Mouse (Mus musculus): ENCODE measurements around the gene Wfdc3.
A peak's percentile ranks its signal among the peaks of the same experiment; 100 is the strongest.

The Wfdc3 gene

DNA sequence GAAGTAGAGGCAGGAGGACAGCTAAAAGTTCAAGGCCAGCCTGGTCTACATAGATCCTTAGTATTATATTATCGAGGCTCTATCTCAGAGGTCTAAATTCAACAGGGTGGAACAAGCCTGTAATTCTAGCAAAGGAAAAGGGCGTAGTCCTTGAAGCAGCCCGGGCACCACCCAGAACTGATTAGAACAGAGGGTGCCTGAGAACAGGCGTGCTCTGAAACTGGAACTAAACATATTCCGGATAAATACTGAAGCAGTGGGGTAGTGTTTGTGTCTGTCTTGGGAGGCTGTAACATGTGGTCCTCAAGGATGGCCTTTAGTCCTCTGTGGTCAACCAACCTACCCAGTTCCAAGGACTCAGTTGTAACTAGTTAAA lies 28.2 kb upstream of the Wfdc3 start:
- DNase-seq, result no peak

DNA sequence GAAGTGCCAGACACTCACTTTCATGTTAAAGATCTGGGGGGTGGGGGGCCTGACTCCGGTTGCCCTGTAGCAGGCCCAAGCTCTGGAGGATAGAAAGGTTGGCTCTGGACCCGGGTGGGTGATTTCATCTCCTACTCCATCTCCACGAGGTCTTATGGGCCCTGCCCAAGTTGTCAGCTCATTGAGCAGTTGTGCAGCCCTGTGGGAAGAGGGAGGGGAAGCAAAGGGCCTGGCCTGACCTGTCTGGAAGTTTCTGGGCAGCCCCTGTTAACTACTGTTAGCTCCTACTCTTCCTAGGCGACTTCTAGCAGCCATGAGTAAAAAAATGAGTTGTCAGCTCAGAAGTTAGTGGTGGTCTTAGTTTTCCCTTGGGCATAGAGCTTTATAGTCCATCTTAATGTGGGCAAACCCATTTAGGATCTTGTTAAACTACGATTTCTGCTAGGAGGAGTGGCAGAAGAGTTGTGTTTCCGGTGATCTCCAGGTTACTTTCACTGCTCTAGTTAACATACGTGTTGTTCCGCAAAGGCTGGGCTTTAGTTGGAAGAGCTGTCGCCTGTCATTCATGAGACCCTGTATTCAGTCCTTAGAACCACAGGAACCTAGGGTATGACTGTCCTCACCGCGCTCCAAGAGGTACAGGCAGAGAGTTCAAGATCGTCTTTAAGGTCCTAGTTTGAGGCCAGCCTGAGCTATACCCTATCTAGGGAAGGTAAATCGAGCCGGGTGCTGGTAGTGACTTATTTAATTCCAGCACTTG lies 27.7 kb upstream of the Wfdc3 start:
- DNase-seq, result no peak

DNA sequence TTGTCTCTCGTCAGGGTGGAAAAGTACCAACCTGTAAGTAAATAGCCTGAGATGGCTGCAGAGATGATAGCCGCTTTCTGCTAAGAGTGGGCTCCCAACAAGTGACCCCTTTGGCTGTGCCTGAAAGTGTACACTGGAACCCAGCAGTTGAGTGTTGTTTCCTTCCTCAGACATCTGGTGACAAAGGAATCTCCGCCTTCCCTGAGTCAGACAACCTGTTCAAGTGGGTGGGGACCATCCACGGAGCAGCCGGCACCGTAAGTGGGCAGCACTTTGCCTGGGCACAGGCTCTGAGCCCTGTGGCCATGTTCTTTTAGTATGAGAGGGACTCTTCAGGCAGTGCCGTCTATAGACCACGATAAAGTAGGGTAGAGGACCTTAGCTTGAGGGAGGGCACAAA lies 25.4 kb upstream of the Wfdc3 start:
- no peak for DNase-seq

DNA sequence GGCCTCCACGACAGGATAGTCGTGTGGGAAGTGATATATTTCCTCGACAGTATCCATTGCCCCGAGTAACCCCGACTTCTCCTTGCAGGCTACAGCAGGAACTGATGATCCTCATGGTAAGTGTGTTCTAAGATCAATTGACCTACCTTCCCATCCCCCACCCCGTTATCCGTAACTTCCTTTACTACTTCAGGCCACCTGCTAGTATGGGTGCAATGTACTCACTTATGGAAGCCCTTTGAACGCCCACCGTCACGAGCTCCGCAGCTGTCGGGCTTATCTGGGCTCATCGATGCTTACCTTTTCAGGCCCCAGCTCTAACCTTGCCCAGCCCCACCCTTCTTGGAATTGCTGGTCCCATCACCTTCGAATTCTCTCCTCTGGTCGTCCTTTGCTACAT lies 24.5 kb upstream of the Wfdc3 start:
- no peak for DNase-seq

DNA sequence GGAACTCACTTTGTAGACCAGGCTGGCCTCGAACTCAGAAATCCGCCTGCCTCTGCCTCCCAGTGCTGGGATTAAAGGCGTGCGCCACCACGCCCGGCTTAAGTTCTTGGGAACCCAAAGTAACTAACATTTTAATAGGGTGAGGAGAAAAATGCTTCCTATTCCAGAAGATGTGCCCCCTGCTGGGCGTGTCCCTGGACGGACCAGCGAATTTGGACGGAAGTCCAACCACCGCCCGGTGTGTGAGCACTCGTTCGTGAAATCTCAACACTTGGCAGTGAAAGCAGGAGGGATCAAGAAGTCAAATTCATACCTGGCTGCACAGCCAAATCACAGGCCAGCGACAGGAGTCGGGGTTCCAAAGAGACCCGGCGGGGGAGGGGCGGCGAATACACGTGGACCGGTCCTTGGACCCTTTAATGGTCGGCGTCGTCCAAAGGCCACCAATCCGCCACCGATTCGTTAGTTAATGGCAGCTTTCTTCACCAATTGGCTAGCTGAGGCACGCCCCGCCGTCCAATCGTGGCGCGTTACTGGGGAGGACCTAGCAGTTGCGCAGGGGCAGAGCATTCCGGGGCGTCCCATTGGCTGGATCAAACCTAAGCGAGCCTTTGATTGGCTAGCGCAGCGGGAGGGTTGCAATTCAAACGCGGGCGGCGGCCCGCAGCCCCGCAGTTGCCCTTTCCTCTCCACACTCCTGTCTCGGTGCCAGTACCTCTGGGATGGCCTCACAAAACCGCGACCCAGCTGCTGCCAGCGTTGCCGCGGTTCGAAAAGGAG lies 23.7 kb upstream of the Wfdc3 start, which contains the start of gene Ube2c:
Gene Ube2c (plus strand): TSS at position 641 of the 780 bp plus-strand sequence.
- peak; percentile 99 for DNase-seq

DNA sequence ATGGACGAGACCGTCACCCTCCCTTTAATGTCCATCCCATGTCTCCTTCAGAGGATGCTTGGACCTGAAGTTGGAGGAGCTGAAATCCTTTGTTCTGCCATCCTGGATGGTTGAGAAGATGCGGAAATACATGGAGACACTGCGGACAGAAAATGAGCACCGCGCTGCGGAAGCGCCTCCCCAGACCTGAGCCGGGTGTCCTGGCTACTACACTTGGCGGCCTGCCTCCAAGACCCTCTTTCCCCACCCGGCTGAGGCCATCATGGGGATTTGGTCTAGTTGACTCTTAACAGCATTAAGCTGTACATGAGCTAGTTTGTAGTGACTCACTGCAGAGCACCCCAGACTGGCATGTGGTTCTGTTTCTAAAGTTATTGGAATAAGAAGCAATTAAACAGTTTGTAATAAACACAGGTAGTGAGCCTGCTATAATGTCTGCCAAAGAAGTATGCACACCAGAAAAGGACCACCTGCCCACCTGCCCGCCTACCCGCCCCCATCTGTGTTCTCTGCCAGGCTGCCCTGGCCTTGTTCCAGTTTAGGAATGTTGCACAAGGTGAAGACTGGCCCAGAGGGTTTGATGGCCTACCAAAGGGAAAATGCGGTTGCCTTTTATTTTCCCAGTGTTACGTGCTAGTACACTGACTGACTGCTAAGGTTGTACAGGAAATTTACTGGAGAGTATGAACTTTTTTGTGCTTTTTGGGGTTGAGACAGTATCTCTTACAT lies 22.2 kb upstream of the Wfdc3 start:
- no peak for DNase-seq

DNA sequence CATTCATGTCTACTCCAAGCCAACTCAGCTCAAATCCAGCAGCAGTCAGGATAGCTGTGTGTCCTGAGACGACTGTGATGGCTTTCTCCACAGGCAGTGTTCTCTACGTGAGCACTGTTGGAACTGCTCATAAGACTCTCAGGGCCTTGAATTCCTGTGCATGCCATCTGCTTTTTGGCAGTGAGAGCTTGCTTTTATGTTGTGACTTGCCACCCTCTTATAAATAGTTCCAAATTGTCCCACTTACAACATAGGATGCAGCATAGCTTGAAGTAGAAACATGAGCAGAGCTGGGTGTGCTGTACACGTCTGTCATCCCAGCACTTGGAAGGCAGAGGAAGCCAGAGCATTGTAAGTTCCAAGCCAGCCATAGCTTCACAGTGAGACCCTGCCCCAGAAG lies 20.1 kb upstream of the Wfdc3 start:
- DNase-seq, result no peak

DNA sequence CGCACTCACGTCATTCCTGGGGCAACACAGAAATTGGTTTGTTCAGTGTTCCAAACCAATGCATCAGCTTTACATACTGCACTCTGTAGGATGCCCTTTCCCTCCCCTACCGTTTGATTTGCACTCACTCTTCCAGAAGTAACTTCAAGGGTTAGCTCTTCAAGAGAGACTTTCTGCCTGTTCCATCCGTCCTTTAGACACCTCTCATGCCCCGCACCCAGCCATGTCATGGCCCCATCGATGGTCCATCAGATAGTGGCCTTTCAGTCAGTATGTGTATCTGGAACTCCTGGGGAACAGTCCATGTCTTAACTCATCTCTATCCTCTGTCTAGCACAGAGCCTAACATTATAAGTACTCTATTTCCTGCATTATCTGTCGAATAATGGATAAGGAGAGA lies 16.9 kb upstream of the Wfdc3 start:
- DNase-seq, result no peak

DNA sequence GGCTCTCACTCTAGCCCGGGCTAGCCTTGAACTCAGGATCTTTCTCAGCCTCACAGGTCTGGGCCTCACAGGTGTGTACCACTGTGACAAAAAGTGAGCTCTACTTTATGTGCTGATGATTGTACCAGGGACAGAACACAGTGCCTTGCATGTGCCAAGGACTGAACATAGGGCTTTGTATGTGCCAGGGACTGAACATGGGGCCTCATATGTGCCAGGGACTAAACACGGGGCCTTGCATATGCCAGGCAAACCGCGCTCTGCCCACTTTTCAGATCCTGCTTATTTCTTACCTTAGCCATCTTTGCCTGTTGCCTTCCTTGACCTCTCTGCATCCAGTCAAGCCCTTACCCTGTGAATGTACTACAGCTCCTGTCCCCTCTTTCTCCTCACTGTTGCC lies 16.2 kb upstream of the Wfdc3 start:
- DNase-seq, result no peak

DNA sequence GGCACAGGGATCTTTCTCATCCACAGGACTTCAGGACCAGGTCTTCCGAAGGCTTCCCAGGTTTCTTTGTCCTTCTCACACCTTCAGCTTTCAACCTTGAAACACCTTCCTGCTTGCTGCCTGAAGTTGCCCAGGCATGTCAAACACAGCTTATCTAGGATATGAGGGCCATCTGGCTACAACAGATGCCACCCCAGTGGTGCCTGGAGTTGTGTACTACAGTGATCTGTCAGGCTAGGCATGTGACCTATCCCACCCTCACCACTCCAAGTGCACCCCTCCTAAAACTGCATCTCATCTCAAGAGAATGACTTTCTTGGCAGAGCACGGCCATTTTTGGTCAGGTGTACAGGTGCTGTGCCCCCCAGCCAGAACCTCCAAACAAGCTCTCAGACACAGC lies 15.8 kb upstream of the Wfdc3 start:
- no peak for DNase-seq

DNA sequence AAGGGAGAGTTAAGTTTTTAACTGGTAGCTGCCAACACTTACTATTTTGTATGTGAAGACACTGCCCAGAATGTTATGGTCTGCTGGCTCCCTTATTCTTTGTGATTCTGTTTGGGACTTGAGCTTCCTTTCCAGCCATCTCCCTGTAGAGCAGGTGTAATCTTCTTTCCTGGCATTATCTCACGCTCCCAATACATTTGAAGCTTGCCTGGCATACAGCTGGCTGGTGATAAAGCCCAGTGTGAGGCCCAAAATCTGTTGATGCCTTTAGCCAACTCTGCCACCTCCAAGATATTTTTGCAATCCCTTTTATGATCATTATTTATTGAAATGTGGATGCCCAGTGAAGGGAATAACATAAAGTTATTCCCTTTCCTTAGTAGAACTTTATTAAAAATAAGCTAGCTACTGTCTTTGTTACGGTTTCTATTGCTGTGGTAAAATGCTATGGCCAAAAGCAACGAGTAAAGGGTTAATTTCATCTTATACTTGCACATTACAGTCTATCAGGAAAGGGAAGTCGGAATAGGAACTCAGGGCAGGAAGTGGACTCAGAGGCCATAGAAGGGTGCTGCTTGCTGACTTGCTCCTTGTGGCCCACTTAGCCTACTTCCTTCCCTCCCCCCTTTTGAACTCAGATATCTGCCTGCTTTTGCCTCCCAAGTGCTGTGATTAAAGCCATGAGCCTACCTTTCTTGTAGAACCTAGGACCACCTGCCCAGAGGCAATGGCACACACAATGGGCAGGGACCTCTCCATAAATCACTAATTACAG lies 14.5 kb upstream of the Wfdc3 start:
- DNase-seq, result no peak

DNA sequence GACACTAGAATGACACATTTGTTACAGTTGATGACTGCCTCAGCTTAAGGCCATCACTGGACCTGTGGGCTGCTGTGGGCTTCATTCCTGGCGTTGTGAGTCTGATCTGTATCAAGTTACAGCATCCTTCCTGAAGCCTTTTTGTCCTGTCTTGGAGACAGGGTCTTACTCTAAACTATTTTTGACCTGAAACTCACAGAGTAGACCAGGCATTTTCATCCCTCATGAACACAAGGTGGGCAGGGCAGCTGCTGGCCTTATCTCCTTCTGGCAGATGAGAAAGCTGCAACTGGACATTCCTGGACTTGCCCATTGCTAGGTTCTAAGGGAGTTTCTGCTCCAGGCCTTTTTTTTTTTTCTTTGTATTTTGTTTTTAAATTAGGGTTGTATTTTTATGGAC lies 13.0 kb upstream of the Wfdc3 start:
- DNase-seq, result no peak

DNA sequence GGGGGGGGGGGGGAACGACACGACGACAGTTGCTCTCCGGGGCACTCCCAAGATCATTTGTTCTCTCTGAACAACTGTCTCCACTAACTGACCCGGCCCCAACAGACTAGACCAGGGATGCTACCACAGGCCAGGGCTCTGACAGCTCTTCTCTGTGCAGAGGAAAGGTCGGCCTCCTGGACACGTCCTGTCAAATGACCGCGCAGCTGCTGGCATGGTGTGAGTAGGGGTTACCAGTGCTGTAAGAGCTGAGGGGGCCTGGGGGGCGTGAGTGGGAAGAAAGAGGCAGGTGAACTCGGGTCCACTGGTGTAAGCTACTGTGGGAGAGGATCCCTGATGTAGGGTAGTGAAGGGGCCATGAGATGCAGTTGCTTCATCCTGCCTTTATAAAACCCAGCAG lies 12.1 kb upstream of the Wfdc3 start:
- no peak for DNase-seq

DNA sequence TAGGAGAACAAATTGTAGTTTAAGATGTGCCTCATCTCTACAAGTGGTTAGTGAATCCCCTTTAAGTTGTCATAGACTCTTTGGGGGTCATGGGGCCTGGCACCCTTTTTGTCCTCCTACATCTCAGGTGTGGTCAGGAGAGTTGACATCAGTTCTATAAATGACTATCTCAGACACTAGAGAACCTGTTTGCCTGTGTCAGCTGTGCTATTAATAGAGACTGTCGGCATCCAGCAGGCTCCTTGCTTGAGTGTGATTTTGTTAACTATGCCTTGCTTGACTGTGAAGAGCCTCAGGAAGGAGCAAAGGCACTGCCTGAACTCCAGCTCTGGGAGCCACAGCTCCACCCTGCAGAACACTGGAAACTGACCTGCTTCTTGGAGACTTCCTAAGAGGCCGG lies 9.1 kb upstream of the Wfdc3 start:
- no peak for DNase-seq

DNA sequence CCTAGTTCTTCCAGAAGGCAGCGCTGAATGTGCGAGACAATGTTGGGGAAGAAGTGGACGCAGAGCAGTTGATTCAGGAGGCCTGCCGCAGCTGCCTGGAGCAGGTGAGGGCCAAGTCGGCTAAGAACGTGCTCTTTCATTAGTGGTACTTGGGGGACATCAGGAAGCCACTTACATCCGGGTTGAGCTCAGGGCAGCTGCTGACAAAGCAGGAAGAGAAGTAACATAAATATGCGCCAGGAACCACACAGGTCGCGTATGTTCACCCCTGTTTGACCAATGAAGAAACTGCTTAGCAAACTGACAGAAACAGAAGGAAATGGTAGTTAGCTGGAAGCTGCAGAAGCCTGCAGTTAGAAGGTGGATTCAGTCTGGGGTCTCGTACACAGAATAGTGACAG lies 8.4 kb upstream of the Wfdc3 start:
- no peak for DNase-seq

DNA sequence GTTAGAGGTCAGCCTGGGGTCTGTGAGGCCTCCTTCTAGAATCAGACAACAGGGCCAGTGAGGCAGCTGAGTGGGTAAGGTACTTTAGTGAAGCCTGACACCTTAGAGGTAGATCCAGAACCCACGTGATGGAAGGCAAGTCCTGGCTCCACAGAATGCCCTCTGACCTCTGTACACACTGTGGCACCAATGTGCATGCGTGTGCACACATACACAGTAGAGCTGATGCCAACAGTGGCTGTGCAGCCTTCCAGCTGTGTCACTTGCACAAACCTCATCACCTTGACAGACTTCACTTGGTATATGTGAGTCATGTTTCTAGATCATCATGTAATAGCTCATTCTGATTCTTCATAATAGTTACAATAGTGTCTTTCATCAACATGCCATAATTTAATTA lies 6.7 kb upstream of the Wfdc3 start:
- no peak for DNase-seq

DNA sequence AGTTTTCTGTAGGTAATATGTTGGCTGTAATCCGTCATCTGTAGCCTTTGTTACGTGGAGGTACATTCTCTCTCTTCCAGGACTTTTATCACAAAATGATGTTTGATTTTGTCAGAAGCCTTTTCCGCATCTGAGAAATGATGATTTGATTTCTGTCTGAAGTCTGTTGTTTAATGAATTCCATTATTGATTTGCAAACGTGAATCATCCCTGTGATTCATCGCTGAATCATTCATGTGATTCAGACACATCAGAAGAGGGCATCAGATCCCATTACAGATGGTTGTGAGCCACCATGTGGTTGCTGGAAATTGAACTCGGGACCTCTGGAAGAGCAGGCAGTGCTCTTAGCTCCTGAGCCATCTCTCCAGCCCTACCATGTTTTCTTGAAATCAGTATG lies 3.3 kb upstream of the Wfdc3 start:
- DNase-seq, result no peak

DNA sequence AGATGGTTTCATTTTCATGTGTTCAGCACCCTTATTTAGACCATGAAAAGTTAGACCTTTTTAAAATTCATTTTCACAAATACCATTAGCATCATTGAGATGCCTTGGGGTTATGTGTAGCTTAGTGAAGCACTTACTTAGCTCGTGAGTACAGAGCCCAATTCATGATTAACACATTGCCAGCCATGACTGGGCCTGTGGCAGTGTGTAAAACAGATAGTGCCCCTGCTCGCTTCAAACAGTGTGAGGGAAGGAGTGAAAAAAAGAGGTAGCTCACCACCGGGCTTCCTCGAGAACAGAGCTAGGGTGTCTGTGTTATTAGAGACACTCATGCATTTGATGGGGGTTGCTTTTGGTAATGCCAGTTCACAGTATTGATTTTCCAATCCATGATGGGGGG lies 2.5 kb upstream of the Wfdc3 start:
- no peak for DNase-seq

DNA sequence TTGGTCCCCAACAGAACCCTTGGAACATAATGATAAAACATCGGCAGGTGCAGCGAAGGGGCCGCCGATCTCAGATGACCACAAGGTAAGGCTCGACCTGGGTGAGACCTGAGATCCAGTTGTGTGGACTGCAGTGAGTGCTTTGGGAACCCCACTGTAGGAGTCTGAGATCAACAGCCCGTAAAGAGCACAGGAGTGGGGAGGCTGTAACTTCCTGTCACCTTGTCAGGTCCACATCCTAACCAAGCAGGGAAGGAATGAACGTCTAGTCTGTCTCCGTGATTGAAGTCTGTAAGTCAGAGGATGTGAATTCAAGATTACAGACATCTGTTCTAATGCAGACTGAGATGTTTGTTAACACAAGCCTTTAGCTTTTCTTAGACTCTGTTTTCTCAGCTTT lies 962 bp upstream of the Wfdc3 start:
- DNase-seq, result no peak

DNA sequence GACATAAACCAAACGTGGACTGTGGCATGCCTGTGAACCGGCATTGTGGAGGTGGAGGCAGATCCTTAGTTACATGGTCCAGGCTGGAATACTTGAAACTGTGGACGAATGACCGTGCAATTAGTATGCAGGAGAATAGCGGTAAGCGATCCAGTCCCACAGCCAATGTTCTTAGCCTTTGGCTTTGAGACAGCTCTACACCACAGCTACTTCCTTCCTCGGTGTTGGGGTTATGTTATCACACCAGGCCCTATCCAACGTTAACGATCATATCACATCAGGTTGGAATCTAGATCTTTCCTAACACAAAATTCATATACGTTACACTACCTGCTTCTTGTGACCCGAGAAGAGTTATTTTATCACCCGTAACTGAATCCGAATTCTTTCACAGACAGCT lies 744 bp downstream of the Wfdc3 start:
- no peak for DNase-seq

DNA sequence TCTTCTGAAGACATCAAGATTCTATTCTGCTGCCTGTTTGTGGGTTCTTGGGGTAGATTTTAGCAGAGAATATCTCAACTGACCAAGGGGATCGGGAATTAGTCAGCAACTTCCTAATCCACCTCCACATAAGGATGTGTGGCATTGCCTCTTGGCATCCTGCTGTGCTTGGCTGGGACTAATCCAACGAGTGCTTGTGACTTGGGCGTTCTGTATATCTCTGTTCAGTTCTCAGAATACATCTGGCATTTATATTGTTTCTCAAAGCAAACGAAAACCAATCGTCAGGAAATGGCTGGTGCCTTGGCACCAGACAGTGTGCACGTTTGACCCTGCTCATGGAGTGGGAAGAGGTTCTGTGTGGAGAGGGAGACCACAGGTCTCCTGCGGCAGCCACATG lies 5.9 kb downstream of the Wfdc3 start:
- no peak for DNase-seq

DNA sequence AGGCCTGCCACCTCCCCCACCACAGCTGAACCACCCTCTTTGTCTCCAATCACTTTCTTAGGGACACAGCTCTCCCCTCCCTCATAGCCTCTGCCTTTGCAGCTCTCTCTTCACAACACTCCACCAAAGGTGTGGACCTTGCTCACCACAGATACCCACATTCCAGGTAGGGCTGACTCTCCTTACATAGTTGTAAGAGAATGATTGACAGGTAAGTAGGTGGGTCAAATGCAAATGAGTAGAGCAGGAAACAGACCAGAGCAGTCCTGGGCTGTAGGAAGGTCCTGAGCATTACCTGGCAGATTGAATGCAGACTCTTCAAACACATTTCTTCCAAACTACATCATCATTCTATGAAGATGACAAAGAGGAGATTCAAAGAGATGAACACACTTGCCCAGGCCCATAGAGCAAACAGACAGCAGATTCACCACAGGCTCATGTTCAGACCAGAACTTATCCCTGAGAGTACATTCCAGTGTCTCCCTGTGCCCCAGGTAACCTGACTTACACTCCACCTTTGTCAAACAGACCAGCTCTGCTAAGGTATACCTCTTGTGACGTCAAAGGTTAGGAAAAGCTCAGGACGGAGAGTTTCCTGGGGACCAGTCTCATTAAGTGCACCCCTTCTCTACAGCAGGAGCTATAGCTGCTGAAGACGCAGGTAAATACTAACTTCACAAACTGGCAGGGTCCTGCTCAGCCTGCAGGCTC lies 8.2 kb downstream of the Wfdc3 start:
- peak; percentile 42 for DNase-seq

DNA sequence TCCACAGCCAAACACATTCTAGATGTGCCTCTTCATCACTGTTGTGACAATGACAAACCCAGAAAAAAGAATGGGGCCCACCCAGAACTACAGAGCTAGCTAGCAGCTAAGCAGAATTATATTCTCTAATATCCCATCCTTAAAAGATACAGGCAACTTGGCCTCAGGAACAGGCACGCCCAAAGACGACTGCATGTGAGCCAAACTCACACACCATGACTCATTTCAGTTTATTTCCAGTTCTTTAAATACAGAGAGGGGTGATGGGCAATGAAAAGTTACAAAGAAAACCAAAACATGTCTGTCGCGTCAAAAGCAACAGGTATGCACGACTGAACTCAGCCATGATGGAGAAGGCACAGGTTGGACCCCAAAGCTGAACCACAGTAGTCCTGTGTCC lies 10.3 kb downstream of the Wfdc3 start:
- DNase-seq, result no peak

Data from kidney, adult 11 months (tissue).